Comparison of ENCODE assay signal across 7 mouse cellular contexts in the genomic region with DNA sequence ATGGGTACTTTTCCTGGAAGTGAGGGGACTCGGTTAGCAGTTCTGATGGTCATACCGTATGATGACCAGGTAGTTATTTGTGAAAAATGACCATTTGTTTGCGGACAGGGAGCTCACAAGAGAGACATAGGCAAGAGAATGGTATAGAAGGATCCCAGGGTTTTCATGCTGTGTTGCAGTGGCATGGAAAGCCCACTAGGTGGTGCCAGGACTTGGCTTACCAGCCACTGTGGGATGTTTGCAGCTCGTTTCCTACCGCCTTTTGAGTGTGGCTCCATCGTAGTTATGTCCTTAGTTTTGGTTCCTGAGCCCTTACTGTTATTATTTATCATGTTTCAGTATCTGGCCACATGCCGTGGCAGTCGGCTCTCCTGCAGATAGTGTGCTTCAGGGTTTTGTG. TPM values are rescaled to one million over a fixed set of nuclear protein-coding genes. Genes with fewer than 3 reads are reported as not detected.
A peak's percentile ranks its signal among the peaks of the same experiment; 100 is the strongest.
DNase-seq lines count a peak whose midpoint lies in the region; TF ChIP-seq lines count a peak whose summit lies in the region.

No protein-coding gene starts in this region.

- peak; percentile 30 for DNase-seq in T-cell, adult 2 months (ENCODE audit: low spot score)
- peak; percentile 68 to 70 for DNase-seq in cerebellum, postnatal 36 days
- DNase-seq in gastrocnemius, postnatal 10 days: peak; percentile 63
- peak; percentile 63 for DNase-seq in layer of hippocampus, adult 11-12 months (ENCODE audit: low spot score)
- peak; percentile 40 for DNase-seq in lung, adult 2 months
- DNase-seq in retina, postnatal 1 day: peak; percentile 75

- H3K9ac ChIP-seq in ES-Bruce4 (ENCODE audit: low read depth, poor library complexity, severe bottlenecking): no peak overlapping the region

- 0 out of 2 replicates have a peak, but pooled peaks have one; percentile 33 for TF ChIP-seq EP300 in ES-Bruce4 (IDR thresholded peaks at IDR 0.05; ENCODE audit: insufficient read depth, low read depth, low read length)

- no peak overlapping the region for H3K4me3 ChIP-seq in ES-Bruce4 (ENCODE audit: low read depth, low read length)
- H3K4me3 ChIP-seq in lung, adult 2 months (replicated peaks; ENCODE audit: extremely low read depth, low read depth, low read length): no peak overlapping the region

- TF ChIP-seq CTCF in ES-Bruce4 (IDR thresholded peaks at IDR 0.05; ENCODE audit: low read depth, low read length): peak; percentile 90
- peak; percentile 95 for TF ChIP-seq CTCF in lung, adult 2 months (IDR thresholded peaks at IDR 0.05; ENCODE audit: insufficient read depth, low read length)

- H3K36me3 ChIP-seq in ES-Bruce4 (ENCODE audit: control insufficient read depth, insufficient read depth, low read length, poor library complexity, severe bottlenecking): peaks cover 8% of the 10 kb centered on the region; the same call in 1 of the 2 replicates

- no peaks in the 10 kb centered on the region for H3K27me3 ChIP-seq in ES-Bruce4 (ENCODE audit: control insufficient read depth, insufficient read depth, low read length, poor library complexity, severe bottlenecking)

- peaks cover 2% of the 10 kb centered on the region for H3K4me1 ChIP-seq in ES-Bruce4 (ENCODE audit: control insufficient read depth, insufficient read depth, low read length)
- H3K4me1 ChIP-seq in lung, adult 2 months (ENCODE audit: control insufficient read depth, insufficient read depth, low read length): no peaks in the 10 kb centered on the region

- no peak overlapping the region for H3K27ac ChIP-seq in ES-Bruce4 (ENCODE audit: insufficient read depth, low read length)

- no peak for TF ChIP-seq POLR2A in ES-Bruce4 (IDR thresholded peaks at IDR 0.05; ENCODE audit: insufficient read depth, low read length)
- no peak for TF ChIP-seq POLR2A in lung, adult 2 months (IDR thresholded peaks at IDR 0.05; ENCODE audit: borderline replicate concordance, extremely low read depth, low read depth, low read length)

- WGBS in lung, adult 2 months: 42% methylated on average over 8 of the region's 8 CpGs

- no peaks in the 10 kb centered on the region for H3K9me3 ChIP-seq in ES-Bruce4 (replicated peaks; ENCODE audit: control insufficient read depth, insufficient read depth, low read length, poor library complexity, severe bottlenecking)

RNA-seq across cellular contexts. Expression of a gene that starts 15.7 kb away (rescaled TPM):
- polyA plus RNA-seq in ES-Bruce4 (2011; ENCODE audit: insufficient read depth, insufficient read length, low read depth, missing spikeins): 10.5 and 11.0 TPM in 2 replicates
- total RNA-seq in gastrocnemius, postnatal 10 days (2021): 1 to 10 TPM; 2.4 to 3.1 TPM
- polyA plus RNA-seq in lung, adult 2 months (2012; rRNA removed): 1.8 and 3.2 TPM in 2 replicates

RNA-seq across cellular contexts. Expression of a gene that starts 58.5 kb away (rescaled TPM):
- polyA plus RNA-seq in ES-Bruce4 (2011; ENCODE audit: insufficient read depth, insufficient read length, low read depth, missing spikeins): 52.1 and 54.3 TPM in 2 replicates
- total RNA-seq in gastrocnemius, postnatal 10 days (2021): 10 to 100 TPM in 1 of 2 experiments, 1 to 10 TPM in 1; 7.5 to 14.3 TPM
- polyA plus RNA-seq in lung, adult 2 months (2012; rRNA removed): 11.4 and 11.8 TPM in 2 replicates
